Mouse (Mus musculus): ENCODE data around the gene Elfn1.
A peak's percentile ranks its signal among the peaks of the same experiment; 100 is the strongest.

The Elfn1 gene

GRCm38 (mm10) chr5:139911506-139911905, 3.8 kb downstream of the Elfn1 start:
- DNase-seq (ENCODE audit: low spot score): no peak

GRCm38 (mm10) chr5:139912121-139912771, 4.5 kb downstream of the Elfn1 start:
- DNase-seq (ENCODE audit: low spot score): peak; percentile 70

GRCm38 (mm10) chr5:139921666-139922065, 13.9 kb downstream of the Elfn1 start:
- DNase-seq (ENCODE audit: low spot score): no peak

GRCm38 (mm10) chr5:139923867-139924266, 16.1 kb downstream of the Elfn1 start:
- DNase-seq (ENCODE audit: low spot score): no peak

- peak; percentile 25 for DNase-seq (ENCODE audit: low spot score)
Observed at GRCm38 (mm10) chr5:139930102-139930501, 22.4 kb downstream of the Elfn1 start.

GRCm38 (mm10) chr5:139930927-139931351, 23.2 kb downstream of the Elfn1 start:
- peak; percentile 60 for DNase-seq (ENCODE audit: low spot score)

GRCm38 (mm10) chr5:139931947-139932540, 24.3 kb downstream of the Elfn1 start:
- no peak for DNase-seq (ENCODE audit: low spot score)

- peak; percentile 95 for DNase-seq (ENCODE audit: low spot score)
Observed at GRCm38 (mm10) chr5:139932595-139933271, 25.0 kb downstream of the Elfn1 start.

- peak; percentile 28 for DNase-seq (ENCODE audit: low spot score)
Observed at GRCm38 (mm10) chr5:139933476-139933875, 25.7 kb downstream of the Elfn1 start.

- DNase-seq (ENCODE audit: low spot score): no peak
Observed at GRCm38 (mm10) chr5:139936431-139936830, 28.7 kb downstream of the Elfn1 start.

- no peak for DNase-seq (ENCODE audit: low spot score)
Observed at GRCm38 (mm10) chr5:139944697-139945096, 37.0 kb downstream of the Elfn1 start.

- no peak for DNase-seq (ENCODE audit: low spot score)
Observed at GRCm38 (mm10) chr5:139945715-139946364, 38.1 kb downstream of the Elfn1 start.

GRCm38 (mm10) chr5:139947446-139947845, 39.7 kb downstream of the Elfn1 start:
- DNase-seq (ENCODE audit: low spot score): no peak

- no peak for DNase-seq (ENCODE audit: low spot score)
Observed at GRCm38 (mm10) chr5:139948552-139948951, 40.8 kb downstream of the Elfn1 start.

- DNase-seq (ENCODE audit: low spot score): peak; percentile 50
Observed at GRCm38 (mm10) chr5:139949363-139949762, 41.6 kb downstream of the Elfn1 start.

GRCm38 (mm10) chr5:139949975-139950578, 42.3 kb downstream of the Elfn1 start:
- DNase-seq (ENCODE audit: low spot score): no peak

GRCm38 (mm10) chr5:139956859-139957258, 49.1 kb downstream of the Elfn1 start:
- no peak for DNase-seq (ENCODE audit: low spot score)

GRCm38 (mm10) chr5:139959741-139960140, 52.0 kb downstream of the Elfn1 start:
- no peak for DNase-seq (ENCODE audit: low spot score)

GRCm38 (mm10) chr5:139964391-139964790, 56.6 kb downstream of the Elfn1 start:
- DNase-seq (ENCODE audit: low spot score): no peak

GRCm38 (mm10) chr5:139965596-139965995, 57.9 kb downstream of the Elfn1 start:
- DNase-seq (ENCODE audit: low spot score): no peak

GRCm38 (mm10) chr5:139969151-139969948, 61.6 kb downstream of the Elfn1 start:
- no peak for DNase-seq (ENCODE audit: low spot score)

Measured in embryo, embryonic 10 days (tissue).